Mouse (Mus musculus) heart, adult 10 weeks (tissue): ENCODE measurements around the gene Gm7735. TPM values are rescaled to one million over a fixed set of nuclear protein-coding genes. Genes with fewer than 3 reads are reported as not detected.

Source experiments
- polyA plus RNA-seq: library from polyadenylated mRNA; stranded (reverse); fragments of 350-450 nt; fragmentation: Illumina TruSeq; extraction: RNeasy Lipid Tissue Mini Kit (QIAGEN cat#74804); gene quantifications from one replicate; pipeline ENCODE4 v1.2.3, GENCODE M21; 2014; ENCODE audit warnings: low read depth, low replicate concordance

Gm7735 gene
- not detected for polyA plus RNA-seq

GRCm38 (mm10) chr16:89169190-89169589, at the start of gene Gm7735:
Gene Gm7735, plus strand, starts transcription at chr16:89169490.

GRCm38 (mm10) chr16:89140551-89140950, 28.7 kb upstream of the Gm7735 start, which contains the start of gene Gm6358:
Gene Gm6358, plus strand, starts transcription at chr16:89140851.

DNA sequence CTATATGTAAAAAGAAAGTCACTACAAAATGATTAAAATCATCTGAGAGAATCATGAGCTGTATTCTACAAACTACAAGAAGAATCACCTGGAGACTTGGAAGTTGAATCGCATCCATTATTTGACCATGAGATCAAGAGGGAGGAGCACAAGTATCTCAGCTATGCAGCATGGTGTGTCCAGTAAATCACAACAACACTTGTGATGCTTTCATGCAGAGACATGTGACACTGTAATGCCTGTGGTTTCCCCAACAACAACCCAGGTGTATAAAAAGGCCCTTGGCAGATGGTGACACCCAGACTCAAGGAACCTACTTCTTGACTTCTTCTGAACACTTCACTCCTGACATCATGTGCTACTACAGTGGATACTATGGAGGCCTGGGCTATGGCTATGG, 18.5 kb upstream of the Gm7735 start, which contains the start of gene Gm10061:
Gm10061 (plus strand) TSS at position 301 of the 400 bp plus-strand sequence.

DNA sequence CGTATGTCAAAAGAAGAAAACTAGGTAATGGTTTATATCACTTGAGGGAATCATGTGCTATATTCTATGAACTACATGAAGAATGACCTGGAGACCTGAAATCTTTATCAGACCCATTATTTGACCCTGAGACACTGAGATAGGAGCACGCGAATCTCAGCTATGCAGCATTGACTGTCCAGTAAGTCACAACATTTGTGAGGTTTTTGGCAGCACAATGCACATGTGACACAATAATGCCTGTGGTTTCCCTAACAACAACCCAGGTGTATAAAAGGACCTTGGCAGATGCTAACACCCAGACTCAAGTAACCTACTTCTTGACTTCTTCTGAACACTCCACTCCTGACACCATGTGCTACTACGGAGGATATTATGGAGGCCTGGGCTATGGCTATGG, 11.6 kb upstream of the Gm7735 start, which contains the start of gene Gm9789:
Gm9789 (plus strand) TSS at position 301 of the 400 bp plus-strand sequence.

GRCm38 (mm10) chr16:89174435-89174834, 5.1 kb downstream of the Gm7735 start, which contains the start of gene 1110057P08Rik:
Gene 1110057P08Rik, plus strand, starts transcription at chr16:89174735.

GRCm38 (mm10) chr16:89205561-89205960, 36.3 kb downstream of the Gm7735 start, which contains the start of gene Krtap20-2:
Gene Krtap20-2, plus strand, starts transcription at chr16:89205861.

Other genes with a start within 250 kb of the Gm7735 start
- gene Krtap19-9b, start 237.2 kb upstream of the Gm7735 start, polyA plus RNA-seq = not detected
- gene Krtap16-3, start 206.6 kb upstream of the Gm7735 start, polyA plus RNA-seq = not detected
- gene Krtap22-2, start 158.7 kb upstream of the Gm7735 start, polyA plus RNA-seq = not detected
- not detected for gene Gm10229, start 154.2 kb upstream of the Gm7735 start, polyA plus RNA-seq
- not detected for gene Krtap6-1, start 137.8 kb upstream of the Gm7735 start, polyA plus RNA-seq
- gene Gm10228, start 128.0 kb upstream of the Gm7735 start, polyA plus RNA-seq = not detected
- gene Krtap6-5, start 121.6 kb upstream of the Gm7735 start, polyA plus RNA-seq = not detected
- not detected for gene 1110025L11Rik, start 105.5 kb upstream of the Gm7735 start, polyA plus RNA-seq
- not detected for gene Krtap6-3, start 85.5 kb upstream of the Gm7735 start, polyA plus RNA-seq
- gene Gm6358, start 28.6 kb upstream of the Gm7735 start, polyA plus RNA-seq = not detected
- not detected for gene Gm10061, start 18.4 kb upstream of the Gm7735 start, polyA plus RNA-seq
- gene Gm9789, start 11.5 kb upstream of the Gm7735 start, polyA plus RNA-seq = not detected
- gene 1110057P08Rik, start 5.2 kb downstream of the Gm7735 start, polyA plus RNA-seq = not detected
- not detected for gene Krtap20-2, start 36.4 kb downstream of the Gm7735 start, polyA plus RNA-seq
- not detected for gene Krtap21-1, start 234.4 kb downstream of the Gm7735 start, polyA plus RNA-seq